Mouse (Mus musculus): ENCODE results near the gene Mta2.

DNA sequence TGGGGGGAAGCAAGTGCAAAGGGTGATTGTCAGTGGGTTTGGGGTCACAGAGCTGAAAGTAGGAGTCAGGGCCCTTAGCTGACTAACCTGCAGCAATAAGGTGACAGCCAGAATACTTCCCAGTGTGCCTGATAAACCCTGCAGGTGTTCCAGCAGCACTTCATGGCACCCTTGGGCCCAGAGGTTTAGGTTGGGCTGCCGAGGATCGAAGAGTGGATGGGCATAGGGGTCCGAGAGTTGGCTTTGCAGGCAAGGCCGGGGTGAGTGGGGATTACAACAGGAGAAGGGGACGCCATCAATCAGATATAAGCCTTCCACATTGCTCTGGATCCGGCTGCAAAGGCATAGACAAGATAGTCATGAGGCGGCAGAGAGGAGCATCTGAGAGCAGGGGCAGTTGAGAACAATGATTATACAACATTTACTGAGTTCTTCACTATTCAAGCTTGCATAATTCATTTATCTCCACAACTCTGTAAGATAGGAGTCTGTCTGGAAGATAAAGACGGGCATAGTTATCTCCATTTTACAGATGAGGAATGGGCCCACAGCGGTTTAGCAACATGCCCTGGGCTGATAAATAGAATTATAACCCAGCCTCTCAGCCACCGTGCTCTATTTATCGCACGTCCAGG, 13.7 kb upstream of the Mta2 start:
- TF ChIP-seq GATA1 (IDR thresholded peaks at IDR 0.05; ENCODE audit: borderline replicate concordance, low read length) (no peak), CTCF (IDR thresholded peaks at IDR 0.05; ENCODE audit: low read depth, low read length) (no peak), TAL1 (conservative IDR thresholded peaks at IDR 0.05; ENCODE audit: low read depth, low read length) (peak; percentile 96), GATA2 (IDR thresholded peaks at IDR 0.05; ENCODE audit: borderline replicate concordance, low read depth, low read length) (0 out of 2 replicates have a peak, but pooled peaks have one; percentile 11)
